Mouse (Mus musculus): ENCODE results near the gene Cfap61. TPM values are rescaled to one million over a fixed set of nuclear protein-coding genes. Genes with fewer than 3 reads are reported as not detected.

Gene Cfap61
- polyA plus RNA-seq, 1 experiment from 2014 or later = not detected

- WGBS (ENCODE audit: insufficient replicate concordance) = 65% methylated on average over 6 of the region's 6 CpGs
- ATAC-seq (ENCODE audit: insufficient read depth) = no peak
- H3K4me1 ChIP-seq (replicated peaks) = no peaks in the 10 kb centered on the region
- no peaks in the 10 kb centered on the region for H3K9me3 ChIP-seq (replicated peaks)
- H3K27me3 ChIP-seq = no peaks in the 10 kb centered on the region
- H3K4me2 ChIP-seq = no peak overlapping the region
- H3K4me3 ChIP-seq (replicated peaks) = no peak overlapping the region
- no peak overlapping the region for H3K9ac ChIP-seq
- H3K36me3 ChIP-seq (replicated peaks) = no peaks in the 10 kb centered on the region
- H3K27ac ChIP-seq (replicated peaks) = no peak overlapping the region
Observed at GRCm38 (mm10) chr2:146022846-146023245, 88.3 kb downstream of the Cfap61 start.

- H3K27ac ChIP-seq (replicated peaks) = no peak overlapping the region
- H3K9me3 ChIP-seq (replicated peaks) = no peaks in the 10 kb centered on the region
- no peak overlapping the region for H3K9ac ChIP-seq
- 73% methylated on average over 5 of the region's 5 CpGs for WGBS (ENCODE audit: insufficient replicate concordance)
- H3K36me3 ChIP-seq (replicated peaks) = no peaks in the 10 kb centered on the region
- H3K27me3 ChIP-seq = 0 out of 2 replicates have a peak, but pooled peaks cover 3% of the 10 kb centered on the region
- H3K4me1 ChIP-seq (replicated peaks) = no peaks in the 10 kb centered on the region
- no peak overlapping the region for H3K4me2 ChIP-seq
- no peak overlapping the region for H3K4me3 ChIP-seq (replicated peaks)
- no peak for ATAC-seq (ENCODE audit: insufficient read depth)
Observed at GRCm38 (mm10) chr2:146043640-146044039, 109.1 kb downstream of the Cfap61 start.

- Histone ChIP-seq H3K9me3 (replicated peaks) (no peaks in the 10 kb centered on the region), H3K4me3 (replicated peaks) (no peak overlapping the region), H3K4me1 (replicated peaks) (no peaks in the 10 kb centered on the region), H3K36me3 (replicated peaks) (no peaks in the 10 kb centered on the region), H3K27ac (replicated peaks) (no peak overlapping the region), H3K9ac (no peak overlapping the region), H3K4me2 (no peak overlapping the region), H3K27me3 (0 out of 2 replicates have a peak, but pooled peaks cover 3% of the 10 kb centered on the region)
- 53% methylated on average over 24 of the region's 24 CpGs for WGBS (ENCODE audit: insufficient replicate concordance)
- no peak for ATAC-seq (ENCODE audit: insufficient read depth)
Observed at GRCm38 (mm10) chr2:146044926-146045890, 110.6 kb downstream of the Cfap61 start.

GRCm38 (mm10) chr2:146047691-146048090, 113.1 kb downstream of the Cfap61 start:
- Histone ChIP-seq H3K36me3 (replicated peaks) (no peaks in the 10 kb centered on the region), H3K27ac (replicated peaks) (no peak overlapping the region), H3K4me3 (replicated peaks) (no peak overlapping the region), H3K27me3 (0 out of 2 replicates have a peak, but pooled peaks cover 3% of the 10 kb centered on the region), H3K4me2 (no peak overlapping the region), H3K9me3 (replicated peaks) (no peaks in the 10 kb centered on the region), H3K4me1 (replicated peaks) (no peaks in the 10 kb centered on the region), H3K9ac (no peak overlapping the region)
- WGBS (ENCODE audit: insufficient replicate concordance) = 69% methylated on average over 4 of the region's 4 CpGs
- ATAC-seq (ENCODE audit: insufficient read depth) = no peak

- Histone ChIP-seq H3K4me1 (replicated peaks) (no peaks in the 10 kb centered on the region), H3K4me2 (no peak overlapping the region), H3K9me3 (replicated peaks) (no peaks in the 10 kb centered on the region), H3K4me3 (replicated peaks) (no peak overlapping the region), H3K27ac (replicated peaks) (no peak overlapping the region), H3K27me3 (0 out of 2 replicates have a peak, but pooled peaks cover 3% of the 10 kb centered on the region), H3K9ac (no peak overlapping the region), H3K36me3 (replicated peaks) (no peaks in the 10 kb centered on the region)
- WGBS (ENCODE audit: insufficient replicate concordance) = 63% methylated on average over 17 of the region's 17 CpGs
- ATAC-seq (ENCODE audit: insufficient read depth) = no peak
Observed at GRCm38 (mm10) chr2:146048221-146048829, 113.7 kb downstream of the Cfap61 start.

- Histone ChIP-seq H3K27ac (replicated peaks) (no peak overlapping the region), H3K36me3 (replicated peaks) (no peaks in the 10 kb centered on the region), H3K4me1 (replicated peaks) (no peaks in the 10 kb centered on the region), H3K9ac (no peak overlapping the region), H3K9me3 (replicated peaks) (no peaks in the 10 kb centered on the region), H3K4me2 (no peak overlapping the region), H3K27me3 (0 out of 2 replicates have a peak, but pooled peaks cover 3% of the 10 kb centered on the region), H3K4me3 (replicated peaks) (no peak overlapping the region)
- WGBS (ENCODE audit: insufficient replicate concordance) = 59% methylated on average over 5 of the region's 5 CpGs
- no peak for ATAC-seq (ENCODE audit: insufficient read depth)
Observed at GRCm38 (mm10) chr2:146049339-146049738, 114.8 kb downstream of the Cfap61 start.

GRCm38 (mm10) chr2:146050069-146050468, 115.5 kb downstream of the Cfap61 start:
- Histone ChIP-seq H3K36me3 (replicated peaks) (no peaks in the 10 kb centered on the region), H3K27ac (replicated peaks) (no peak overlapping the region), H3K4me1 (replicated peaks) (no peaks in the 10 kb centered on the region), H3K9me3 (replicated peaks) (no peaks in the 10 kb centered on the region), H3K4me2 (no peak overlapping the region), H3K9ac (no peak overlapping the region), H3K4me3 (replicated peaks) (no peak overlapping the region), H3K27me3 (0 out of 2 replicates have a peak, but pooled peaks cover 3% of the 10 kb centered on the region)
- ATAC-seq (ENCODE audit: insufficient read depth) = no peak
- WGBS (ENCODE audit: insufficient replicate concordance) = 28% methylated on average over 3 of the region's 3 CpGs

GRCm38 (mm10) chr2:146051334-146051733, 116.8 kb downstream of the Cfap61 start:
- H3K4me1 ChIP-seq (replicated peaks) = no peaks in the 10 kb centered on the region
- H3K9me3 ChIP-seq (replicated peaks) = no peaks in the 10 kb centered on the region
- 67% methylated on average over 4 of the region's 4 CpGs for WGBS (ENCODE audit: insufficient replicate concordance)
- no peak overlapping the region for H3K4me3 ChIP-seq (replicated peaks)
- ATAC-seq (ENCODE audit: insufficient read depth) = no peak
- no peaks in the 10 kb centered on the region for H3K36me3 ChIP-seq (replicated peaks)
- no peaks in the 10 kb centered on the region for H3K27me3 ChIP-seq
- no peak overlapping the region for H3K27ac ChIP-seq (replicated peaks)
- H3K9ac ChIP-seq = no peak overlapping the region
- no peak overlapping the region for H3K4me2 ChIP-seq

GRCm38 (mm10) chr2:146057123-146057522, 122.5 kb downstream of the Cfap61 start:
- no peaks in the 10 kb centered on the region for H3K4me1 ChIP-seq (replicated peaks)
- no peak for ATAC-seq (ENCODE audit: insufficient read depth)
- no peak overlapping the region for H3K9ac ChIP-seq
- no peaks in the 10 kb centered on the region for H3K36me3 ChIP-seq (replicated peaks)
- 47% methylated on average over 4 of the region's 4 CpGs for WGBS (ENCODE audit: insufficient replicate concordance)
- no peak overlapping the region for H3K4me3 ChIP-seq (replicated peaks)
- no peak overlapping the region for H3K4me2 ChIP-seq
- no peaks in the 10 kb centered on the region for H3K27me3 ChIP-seq
- H3K27ac ChIP-seq (replicated peaks) = no peak overlapping the region
- no peaks in the 10 kb centered on the region for H3K9me3 ChIP-seq (replicated peaks)

GRCm38 (mm10) chr2:146058791-146059190, 124.2 kb downstream of the Cfap61 start:
- Histone ChIP-seq H3K36me3 (replicated peaks) (no peaks in the 10 kb centered on the region), H3K9ac (no peak overlapping the region), H3K9me3 (replicated peaks) (no peaks in the 10 kb centered on the region), H3K4me1 (replicated peaks) (no peaks in the 10 kb centered on the region), H3K27ac (replicated peaks) (no peak overlapping the region), H3K27me3 (no peaks in the 10 kb centered on the region), H3K4me3 (replicated peaks) (no peak overlapping the region), H3K4me2 (no peak overlapping the region)
- no peak for ATAC-seq (ENCODE audit: insufficient read depth)
- 62% methylated on average over 3 of the region's 3 CpGs for WGBS (ENCODE audit: insufficient replicate concordance)

Measured in liver, embryonic 15.5 days (tissue).